Mouse (Mus musculus): ENCODE data around the gene Tnik. TPM values are rescaled to one million over a fixed set of nuclear protein-coding genes. Genes with fewer than 3 reads are reported as not detected.

Tnik gene
- polyA plus RNA-seq, 1 experiment, result 2.3 TPM

DNA sequence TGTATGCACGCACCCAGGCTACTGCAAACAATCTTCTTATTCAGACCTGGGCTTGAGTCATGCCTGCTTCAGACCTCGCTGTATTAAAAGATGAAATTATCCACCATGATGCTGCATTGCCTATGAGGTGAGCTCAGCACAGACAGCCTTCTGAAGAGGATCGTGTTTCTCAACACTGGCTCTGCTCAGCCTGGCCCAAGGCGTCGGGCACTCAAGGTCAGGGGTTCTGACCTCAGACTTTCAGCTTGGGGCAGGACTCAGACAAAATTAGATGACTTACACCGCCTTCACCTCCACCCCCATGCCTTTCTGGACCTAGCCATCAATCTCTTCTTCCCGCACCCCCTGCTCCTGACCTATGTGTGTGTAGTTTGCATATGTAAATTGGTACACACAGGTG lies 4.2 kb downstream of the Tnik start:
- Histone ChIP-seq H3K36me3 (ENCODE audit: control insufficient read depth, insufficient read depth, low read length, poor library complexity, severe bottlenecking) (no peaks in the 10 kb centered on the region), H3K9ac (ENCODE audit: low read depth, poor library complexity, severe bottlenecking) (no peak overlapping the region), H3K27ac (ENCODE audit: insufficient read depth, low read length) (no peak overlapping the region), H3K27me3 (ENCODE audit: control insufficient read depth, insufficient read depth, low read length, poor library complexity, severe bottlenecking) (peaks cover 11% of the 10 kb centered on the region; the same call in 1 of the 2 replicates), H3K4me1 (ENCODE audit: control insufficient read depth, insufficient read depth, low read length) (peaks cover 4% of the 10 kb centered on the region), H3K4me3 (ENCODE audit: low read depth, low read length) (no peak overlapping the region), H3K9me3 (replicated peaks; ENCODE audit: control insufficient read depth, insufficient read depth, low read length, poor library complexity, severe bottlenecking) (no peaks in the 10 kb centered on the region)
- TF ChIP-seq POLR2A (IDR thresholded peaks at IDR 0.05; ENCODE audit: insufficient read depth, low read length) (no peak), EP300 (IDR thresholded peaks at IDR 0.05; ENCODE audit: insufficient read depth, low read depth, low read length) (no peak), CTCF (IDR thresholded peaks at IDR 0.05; ENCODE audit: low read depth, low read length) (no peak)

DNA sequence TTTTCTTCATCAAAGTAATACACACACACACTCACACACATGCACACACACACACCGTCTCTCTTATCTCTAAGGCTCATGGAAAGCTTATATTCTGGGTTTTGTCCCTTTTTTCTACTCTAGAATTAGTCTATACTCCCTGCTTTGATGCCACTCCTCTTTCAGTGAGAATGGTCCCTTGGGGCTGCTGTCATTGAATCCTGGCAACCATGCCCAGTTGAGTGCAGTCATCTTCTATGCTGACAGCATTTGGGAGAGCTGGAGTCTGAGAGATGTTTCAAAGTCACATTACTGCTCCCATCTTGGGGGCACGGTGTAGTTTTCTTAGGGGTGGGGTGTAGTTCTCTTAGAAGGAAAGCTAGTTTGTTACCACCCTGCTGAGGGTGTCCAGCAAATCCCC lies 6.7 kb downstream of the Tnik start:
- Histone ChIP-seq H3K27me3 (ENCODE audit: control insufficient read depth, insufficient read depth, low read length, poor library complexity, severe bottlenecking) (no peaks in the 10 kb centered on the region), H3K36me3 (ENCODE audit: control insufficient read depth, insufficient read depth, low read length, poor library complexity, severe bottlenecking) (no peaks in the 10 kb centered on the region), H3K27ac (ENCODE audit: insufficient read depth, low read length) (no peak overlapping the region), H3K9ac (ENCODE audit: low read depth, poor library complexity, severe bottlenecking) (no peak overlapping the region), H3K4me1 (ENCODE audit: control insufficient read depth, insufficient read depth, low read length) (peaks cover 2% of the 10 kb centered on the region), H3K4me3 (ENCODE audit: low read depth, low read length) (no peak overlapping the region), H3K9me3 (replicated peaks; ENCODE audit: control insufficient read depth, insufficient read depth, low read length, poor library complexity, severe bottlenecking) (no peaks in the 10 kb centered on the region)
- TF ChIP-seq EP300 (IDR thresholded peaks at IDR 0.05; ENCODE audit: insufficient read depth, low read depth, low read length), result no peak
- no peak for TF ChIP-seq POLR2A (IDR thresholded peaks at IDR 0.05; ENCODE audit: insufficient read depth, low read length)
- TF ChIP-seq CTCF (IDR thresholded peaks at IDR 0.05; ENCODE audit: low read depth, low read length), result no peak

DNA sequence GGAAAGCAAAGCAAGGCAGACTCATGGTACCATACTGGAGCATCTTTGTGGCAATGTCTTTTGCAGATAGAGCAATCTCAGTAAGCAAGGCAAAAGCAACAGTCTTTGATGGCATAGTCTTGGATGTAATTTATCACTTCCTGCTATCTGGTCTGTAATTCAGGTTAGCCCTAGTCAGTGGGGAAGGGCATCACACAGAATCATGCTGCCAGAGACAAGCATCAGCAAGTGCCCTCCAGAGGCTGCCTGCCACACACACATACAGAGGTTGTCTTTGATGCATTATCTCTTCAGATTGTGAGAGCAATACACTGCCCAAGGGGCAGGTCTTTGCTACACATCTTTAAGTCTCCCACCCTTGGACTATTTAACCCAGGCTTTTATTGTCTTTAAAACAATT lies 8.9 kb downstream of the Tnik start:
- no peak for TF ChIP-seq POLR2A (IDR thresholded peaks at IDR 0.05; ENCODE audit: insufficient read depth, low read length)
- Histone ChIP-seq H3K27me3 (ENCODE audit: control insufficient read depth, insufficient read depth, low read length, poor library complexity, severe bottlenecking) (no peaks in the 10 kb centered on the region), H3K4me3 (ENCODE audit: low read depth, low read length) (no peak overlapping the region), H3K27ac (ENCODE audit: insufficient read depth, low read length) (no peak overlapping the region), H3K9ac (ENCODE audit: low read depth, poor library complexity, severe bottlenecking) (no peak overlapping the region), H3K36me3 (ENCODE audit: control insufficient read depth, insufficient read depth, low read length, poor library complexity, severe bottlenecking) (no peaks in the 10 kb centered on the region), H3K9me3 (replicated peaks; ENCODE audit: control insufficient read depth, insufficient read depth, low read length, poor library complexity, severe bottlenecking) (no peaks in the 10 kb centered on the region), H3K4me1 (ENCODE audit: control insufficient read depth, insufficient read depth, low read length) (peaks cover 2% of the 10 kb centered on the region)

- TF ChIP-seq CTCF (IDR thresholded peaks at IDR 0.05; ENCODE audit: low read depth, low read length), result no peak
- no peak for TF ChIP-seq EP300 (IDR thresholded peaks at IDR 0.05; ENCODE audit: insufficient read depth, low read depth, low read length)
- TF ChIP-seq POLR2A (IDR thresholded peaks at IDR 0.05; ENCODE audit: insufficient read depth, low read length), result no peak
- Histone ChIP-seq H3K36me3 (ENCODE audit: control insufficient read depth, insufficient read depth, low read length, poor library complexity, severe bottlenecking) (no peaks in the 10 kb centered on the region), H3K4me1 (ENCODE audit: control insufficient read depth, insufficient read depth, low read length) (no peaks in the 10 kb centered on the region), H3K9ac (ENCODE audit: low read depth, poor library complexity, severe bottlenecking) (no peak overlapping the region), H3K4me3 (ENCODE audit: low read depth, low read length) (no peak overlapping the region), H3K27ac (ENCODE audit: insufficient read depth, low read length) (no peak overlapping the region), H3K27me3 (ENCODE audit: control insufficient read depth, insufficient read depth, low read length, poor library complexity, severe bottlenecking) (no peaks in the 10 kb centered on the region), H3K9me3 (replicated peaks; ENCODE audit: control insufficient read depth, insufficient read depth, low read length, poor library complexity, severe bottlenecking) (peaks cover 4% of the 10 kb centered on the region; the same call in 1 of the 2 replicates)
These were observed 11.7 kb downstream of the Tnik start for GRCm38 (mm10) chr3:28274763-28275162.

DNA sequence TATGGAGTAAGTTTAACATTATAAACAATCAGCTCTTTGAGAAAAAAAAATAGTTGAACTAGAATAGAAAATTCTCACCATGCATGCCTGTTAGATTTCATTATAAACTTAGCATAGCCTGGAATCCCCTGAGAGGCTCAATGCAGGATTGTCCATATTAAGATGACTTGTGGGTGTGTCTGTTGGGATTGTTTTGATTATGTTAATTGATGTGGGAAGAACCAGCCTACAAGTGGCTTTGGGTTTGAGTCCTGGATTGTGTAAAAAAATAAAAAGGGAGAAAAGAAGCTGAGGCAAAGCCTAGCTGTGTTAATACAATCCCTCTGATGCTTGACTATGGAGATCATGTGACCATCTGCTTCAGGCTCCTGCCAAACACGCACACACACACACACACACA lies 26.7 kb downstream of the Tnik start:
- TF ChIP-seq POLR2A (IDR thresholded peaks at IDR 0.05; ENCODE audit: insufficient read depth, low read length) (no peak), EP300 (IDR thresholded peaks at IDR 0.05; ENCODE audit: insufficient read depth, low read depth, low read length) (no peak), CTCF (IDR thresholded peaks at IDR 0.05; ENCODE audit: low read depth, low read length) (no peak)
- no peaks in the 10 kb centered on the region for H3K9me3 ChIP-seq (replicated peaks; ENCODE audit: control insufficient read depth, insufficient read depth, low read length, poor library complexity, severe bottlenecking)

DNA sequence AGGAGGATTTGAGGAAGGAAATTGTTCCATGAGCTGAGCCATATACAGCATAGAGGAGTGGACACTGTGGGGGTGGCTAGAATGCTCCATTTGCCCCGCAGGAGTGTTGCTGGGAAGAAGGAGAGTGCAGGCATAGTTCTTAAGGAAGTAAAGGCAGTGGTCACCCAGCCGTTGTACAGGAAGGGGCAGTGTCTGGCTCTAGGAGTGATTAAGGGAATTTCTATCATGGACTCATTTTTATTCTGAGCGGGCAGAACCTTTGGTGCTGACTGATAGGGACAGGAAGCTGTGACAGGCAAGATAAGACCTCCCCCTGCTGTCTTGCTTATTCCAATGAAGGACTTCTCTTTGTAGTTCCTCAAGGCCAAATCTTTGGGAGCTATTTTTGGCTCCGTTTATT lies 38.4 kb downstream of the Tnik start:
- H3K27ac ChIP-seq (ENCODE audit: insufficient read depth, low read length), result no peak overlapping the region
- no peak overlapping the region for H3K9ac ChIP-seq (ENCODE audit: low read depth, poor library complexity, severe bottlenecking)
- TF ChIP-seq CTCF (IDR thresholded peaks at IDR 0.05; ENCODE audit: low read depth, low read length) (no peak), POLR2A (IDR thresholded peaks at IDR 0.05; ENCODE audit: insufficient read depth, low read length) (no peak), EP300 (IDR thresholded peaks at IDR 0.05; ENCODE audit: insufficient read depth, low read depth, low read length) (no peak)
- H3K9me3 ChIP-seq (replicated peaks; ENCODE audit: control insufficient read depth, insufficient read depth, low read length, poor library complexity, severe bottlenecking), result no peaks in the 10 kb centered on the region
- no peaks in the 10 kb centered on the region for H3K36me3 ChIP-seq (ENCODE audit: control insufficient read depth, insufficient read depth, low read length, poor library complexity, severe bottlenecking)
- no peak overlapping the region for H3K4me3 ChIP-seq (ENCODE audit: low read depth, low read length)
- no peaks in the 10 kb centered on the region for H3K4me1 ChIP-seq (ENCODE audit: control insufficient read depth, insufficient read depth, low read length)
- H3K27me3 ChIP-seq (ENCODE audit: control insufficient read depth, insufficient read depth, low read length, poor library complexity, severe bottlenecking), result no peaks in the 10 kb centered on the region

More for the DNA sequence above, 26.7 kb downstream of the Tnik start:
- H3K27me3 ChIP-seq (ENCODE audit: control insufficient read depth, insufficient read depth, low read length, poor library complexity, severe bottlenecking), result no peaks in the 10 kb centered on the region
- H3K9ac ChIP-seq (ENCODE audit: low read depth, poor library complexity, severe bottlenecking), result no peak overlapping the region
- H3K4me1 ChIP-seq (ENCODE audit: control insufficient read depth, insufficient read depth, low read length), result no peaks in the 10 kb centered on the region
- H3K27ac ChIP-seq (ENCODE audit: insufficient read depth, low read length), result no peak overlapping the region
- H3K36me3 ChIP-seq (ENCODE audit: control insufficient read depth, insufficient read depth, low read length, poor library complexity, severe bottlenecking), result no peaks in the 10 kb centered on the region
- H3K4me3 ChIP-seq (ENCODE audit: low read depth, low read length), result no peak overlapping the region
